Mouse (Mus musculus) small intestine, adult 2 months (tissue): ENCODE results near the gene Pklr.

ENCODE experiments used
- CTCF ChIP-seq: fragments of 200-500 bp; IDR thresholded peaks from 2 replicates; pipeline ENCODE4 v1.5.1; 2012; ENCODE audit warnings: low read depth, mild to moderate bottlenecking, control low read depth, inconsistent platforms, low read length, moderate library complexity, mixed read lengths; ENCODE audit not compliant: insufficient replicate concordance, insufficient read length; ENCODE audit errors: extremely low read depth
- POLR2A ChIP-seq: fragments of 200-500 bp; IDR thresholded peaks from 2 replicates; pipeline ENCODE4 v1.6.1; 2012; ENCODE audit warnings: low read depth, mild to moderate bottlenecking, control low read depth, inconsistent platforms, low read length, moderate library complexity

- peak; percentile 69; the same call in 1 of the 2 replicates for TF ChIP-seq CTCF
- no peak for TF ChIP-seq POLR2A
Observed at GRCm38 (mm10) chr3:89087338-89088110, 48.4 kb upstream of the Pklr start.
